Mouse (Mus musculus): ENCODE data around the gene Lrfn2.

Lrfn2 gene

DNA sequence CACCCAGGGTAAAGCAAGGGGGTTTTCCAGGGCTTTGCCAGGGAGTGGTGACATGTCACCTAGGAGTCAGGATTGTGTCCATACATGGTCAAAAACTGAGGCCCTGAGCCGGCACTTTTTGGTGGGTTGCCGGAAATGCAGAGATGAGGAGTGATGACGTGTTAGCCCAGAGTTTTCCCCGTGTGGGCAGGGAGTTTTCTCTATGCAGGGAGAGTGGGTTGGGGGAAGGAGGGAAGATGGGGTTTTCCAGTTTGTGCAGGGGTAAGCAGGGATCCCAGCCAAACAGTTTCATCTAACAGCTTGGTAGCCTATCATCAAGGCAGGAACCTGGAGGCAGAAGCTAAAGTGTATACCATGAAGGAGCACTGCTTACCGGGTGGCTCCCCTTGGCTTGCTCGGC, 83.2 kb downstream of the Lrfn2 start:
- ChIA-PET POLR2A (interaction anchor here in 2 of 4 experiments (1.2 to 5.4 kb wide), 4 partner anchors 14 to 84 kb away, joined by 4 to 39 read pairs (median 24); no protein-coding TSS in a partner anchor), CTCF (no interaction called here)

DNA sequence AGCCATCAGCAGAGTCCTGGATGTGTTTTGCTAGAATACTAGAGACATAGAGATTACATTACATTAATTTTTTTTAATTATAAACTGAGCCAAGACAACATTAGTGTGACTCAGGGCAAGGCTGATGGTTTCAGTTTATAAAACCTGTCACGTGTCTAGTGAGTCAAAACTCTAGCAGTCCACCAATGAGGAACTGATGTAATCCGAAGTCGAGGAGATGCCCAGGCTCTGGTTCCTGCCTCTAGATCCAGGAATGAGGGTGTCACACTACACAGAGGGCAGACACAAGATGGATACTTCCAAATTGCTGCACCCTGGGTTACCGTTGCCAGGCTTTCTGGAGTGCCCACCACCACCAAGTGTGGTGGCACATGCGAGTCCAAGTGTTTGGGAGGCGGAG, 84.0 kb downstream of the Lrfn2 start:
- ChIA-PET POLR2A (interaction anchor here in 2 of 4 experiments (1.2 to 5.4 kb wide), 4 partner anchors 13 to 85 kb away, joined by 4 to 39 read pairs (median 24); no protein-coding TSS in a partner anchor), CTCF (no interaction called here)

DNA sequence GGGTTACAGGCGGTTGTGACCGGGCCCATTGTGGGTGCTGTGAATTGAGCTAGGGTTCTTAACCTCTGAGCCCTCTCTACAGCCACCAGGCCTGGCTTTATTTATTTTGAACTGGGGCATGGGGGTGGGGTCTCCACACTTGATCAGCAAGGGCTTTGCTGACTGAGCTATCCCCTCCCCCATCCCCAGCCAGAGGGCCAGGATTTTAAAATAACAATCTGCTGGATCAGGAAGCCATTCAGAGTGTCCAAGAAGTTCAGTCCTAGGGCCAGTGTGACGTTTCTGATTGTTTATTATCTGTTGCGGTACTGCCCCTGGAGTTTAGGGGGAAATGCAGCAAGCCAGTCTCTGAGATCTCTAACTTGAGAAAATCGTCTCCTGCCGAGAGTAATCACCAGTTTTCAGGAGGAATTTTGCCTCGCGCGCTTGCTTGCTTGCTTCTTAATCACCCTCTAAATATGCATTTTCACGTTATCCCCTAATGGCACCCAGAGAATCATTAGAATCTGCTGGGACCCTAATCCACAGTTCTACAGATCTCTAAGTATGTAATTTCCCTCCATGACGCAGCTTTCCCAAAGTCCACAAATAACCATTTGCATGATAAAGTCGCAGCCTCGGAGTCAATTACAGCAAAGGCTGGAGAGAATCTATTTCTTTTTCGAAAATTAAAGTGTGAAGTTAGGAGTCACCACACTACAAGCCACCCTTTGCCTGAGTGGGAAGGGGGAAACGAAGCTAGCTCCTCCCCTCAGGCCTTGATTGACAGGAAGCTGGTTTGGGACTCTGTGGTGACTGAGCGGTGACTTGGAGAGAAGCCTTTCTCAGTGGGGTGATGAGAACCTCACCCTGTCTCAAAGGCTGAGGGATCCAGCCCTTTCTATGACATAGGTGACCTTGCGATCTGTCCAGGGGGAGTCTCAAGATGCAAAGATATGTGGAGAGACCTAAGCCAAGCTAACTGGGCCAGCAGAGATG, 85.5 kb downstream of the Lrfn2 start:
- POLR2A ChIA-PET: interaction anchor here in 3 of 4 experiments (0.6 to 5.4 kb wide), 11 partner anchors 10 to 885 kb away, joined by 3 to 39 read pairs (median 3); no protein-coding TSS in a partner anchor
- CTCF ChIA-PET: interaction anchor here in 1 of 4 experiments (0.6 kb wide), 1 partner anchor 353 kb away, joined by 5 read pairs; no protein-coding TSS in a partner anchor

DNA sequence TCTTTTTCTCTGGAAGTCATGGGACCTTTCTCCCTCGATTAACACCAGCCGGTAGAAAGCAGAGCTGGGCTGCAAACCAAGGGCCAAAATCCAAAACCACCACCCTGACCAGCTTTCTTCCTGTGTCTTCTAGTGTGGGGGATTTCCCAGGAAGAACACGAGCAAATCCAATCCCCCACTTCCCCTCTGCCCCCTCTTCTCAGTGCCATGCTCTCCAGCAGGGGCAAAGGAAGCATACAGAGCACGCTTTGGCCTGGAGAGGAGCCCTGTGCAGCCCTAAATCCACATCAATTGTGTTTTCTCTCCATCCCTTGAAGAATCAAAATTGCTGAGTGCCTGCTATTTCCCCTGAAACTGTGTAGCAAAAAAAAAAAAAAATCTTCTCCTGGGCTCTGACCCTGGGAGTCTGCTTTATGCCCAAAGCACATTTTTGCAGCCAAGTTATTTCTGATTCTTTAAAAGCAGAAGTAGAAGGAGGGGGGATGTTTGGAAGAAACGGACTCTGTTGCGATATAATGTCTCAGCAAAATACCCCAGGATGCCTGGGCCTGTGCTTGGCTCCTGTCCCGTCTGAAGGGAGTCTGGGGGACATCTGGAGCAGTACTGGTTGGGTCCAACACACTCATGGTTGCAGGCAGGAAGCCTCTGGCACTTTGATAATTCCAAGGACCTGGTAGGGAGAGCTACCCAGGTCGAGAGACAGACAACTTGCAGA, 86.8 kb downstream of the Lrfn2 start:
- ChIA-PET CTCF (no interaction called here), POLR2A (interaction anchor here in 3 of 4 experiments (0.5 to 5.4 kb wide), 10 partner anchors 10 to 1019 kb away, joined by 3 to 39 read pairs (median 6); no protein-coding TSS in a partner anchor)

DNA sequence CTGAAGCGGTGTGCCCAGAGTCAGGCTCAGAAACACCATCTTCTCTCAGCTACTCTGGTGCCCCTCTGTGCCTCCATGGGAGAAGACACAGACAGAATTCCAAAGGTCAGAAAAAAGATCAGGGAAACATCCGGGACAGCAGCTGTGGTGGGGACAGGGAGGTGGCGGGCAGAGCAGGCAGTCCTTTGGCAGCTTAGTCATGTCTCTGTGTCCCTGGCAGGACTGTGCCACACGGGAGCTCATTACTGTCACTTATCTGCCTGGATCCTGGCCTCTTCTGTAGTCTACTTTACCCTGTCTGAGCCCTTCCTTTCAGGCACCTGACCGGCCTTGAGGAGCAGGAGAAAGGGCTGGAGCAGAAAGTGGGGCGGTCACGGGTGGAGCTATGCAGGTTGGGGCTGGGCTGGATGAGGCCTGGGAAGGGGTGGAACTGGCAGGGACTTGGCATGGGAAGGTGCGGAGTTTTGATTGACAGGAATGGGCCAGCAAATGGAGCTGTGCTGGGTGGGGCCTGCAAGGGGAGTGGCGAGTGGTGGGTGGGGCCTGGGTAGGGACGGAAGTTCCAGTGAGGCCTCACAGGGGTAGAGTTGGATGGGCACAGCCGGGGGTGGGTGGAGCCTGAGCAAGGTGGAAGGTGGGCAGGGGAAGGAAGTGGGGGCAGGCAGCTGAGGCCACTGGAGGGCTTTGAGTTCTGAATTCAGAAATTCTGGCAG, 97.5 kb downstream of the Lrfn2 start:
- CTCF ChIA-PET: interaction anchor here (0.5 to 1.3 kb wide), 5 partner anchors 44 to 1406 kb away, joined by 3 to 11 read pairs (median 4); partner anchors contain the start of gene Lrfn2 (in 1 of the 4)
- POLR2A ChIA-PET: interaction anchor here (0.6 to 6.0 kb wide), 18 partner anchors 9 to 142 kb away, joined by 3 to 68 read pairs (median 4); no protein-coding TSS in a partner anchor

DNA sequence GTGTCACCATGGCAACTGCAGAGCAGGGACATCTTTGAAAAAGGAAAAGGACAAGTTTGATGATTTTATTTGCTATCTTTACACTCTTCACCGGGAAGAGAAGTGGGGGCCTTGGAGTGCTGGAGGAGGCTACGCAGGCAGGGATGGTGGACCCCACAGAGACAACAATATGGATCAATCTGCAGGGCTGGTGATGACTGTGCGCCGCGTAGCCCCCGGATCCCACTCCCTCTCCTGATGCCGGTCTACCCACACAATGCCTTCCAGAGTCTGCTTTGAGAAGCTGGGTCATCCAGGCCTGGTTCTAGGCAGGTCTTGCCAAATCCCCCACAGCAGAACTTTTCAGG, 98.1 kb downstream of the Lrfn2 start:
- ChIA-PET CTCF (interaction anchor here (0.5 to 1.3 kb wide), 5 partner anchors 44 to 1406 kb away, joined by 3 to 11 read pairs (median 4); partner anchors contain the start of gene Lrfn2 (in 1 of the 4)), POLR2A (interaction anchor here in 3 of 4 experiments (0.7 to 6.0 kb wide), 18 partner anchors 9 to 993 kb away, joined by 3 to 68 read pairs (median 4); no protein-coding TSS in a partner anchor)

DNA sequence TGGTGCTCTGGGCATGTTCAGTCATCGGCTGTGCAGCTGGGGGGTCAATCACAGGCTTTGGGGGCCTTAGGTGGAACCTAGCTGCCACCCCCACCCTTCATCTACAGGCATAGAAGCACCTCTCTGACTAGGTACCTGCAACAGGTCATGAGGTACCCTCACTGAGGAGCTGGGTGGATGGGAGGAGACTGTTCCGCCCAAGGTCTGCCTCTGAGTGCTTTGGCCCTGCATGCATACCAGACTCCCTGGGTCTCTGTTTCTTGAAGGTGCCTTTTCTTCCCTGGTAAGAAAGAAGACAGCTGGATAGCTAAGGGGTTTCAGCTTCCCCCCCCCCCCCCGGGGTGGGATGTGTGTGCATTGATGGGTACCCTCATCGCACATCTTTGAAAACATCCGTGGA, 98.7 kb downstream of the Lrfn2 start:
- ChIA-PET CTCF (interaction anchor here (0.6 to 1.0 kb wide), 4 partner anchors 94 to 445 kb away, joined by 3 to 4 read pairs (median 4); partner anchors contain the start of gene Lrfn2 (in 1 of the 4)), POLR2A (interaction anchor here in 3 of 4 experiments (0.6 to 6.0 kb wide), 12 partner anchors 13 to 1837 kb away, joined by 3 to 68 read pairs (median 5); no protein-coding TSS in a partner anchor)

DNA sequence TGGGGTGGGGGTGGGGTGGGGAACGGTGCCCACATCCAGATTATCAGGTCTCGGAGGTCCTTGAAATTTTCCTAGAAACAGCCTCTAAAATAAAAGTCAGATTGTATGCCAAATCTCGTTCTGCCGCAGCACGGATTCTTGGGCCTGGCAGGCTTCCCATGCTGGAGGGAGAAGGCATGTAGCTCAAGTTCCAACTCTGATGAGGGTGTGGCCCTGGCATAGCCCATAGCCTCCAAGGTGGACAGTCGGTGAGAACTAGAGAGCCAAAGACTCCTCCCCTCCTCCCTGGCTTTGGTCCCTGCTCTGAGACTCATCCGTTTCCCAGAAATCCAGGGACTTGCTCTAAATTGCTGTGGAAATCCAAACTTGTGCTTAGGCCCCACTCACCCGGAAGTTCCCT, 99.6 kb downstream of the Lrfn2 start:
- POLR2A ChIA-PET: interaction anchor here in 2 of 4 experiments (0.6 to 6.0 kb wide), 7 partner anchors 14 to 129 kb away, joined by 3 to 68 read pairs (median 22); no protein-coding TSS in a partner anchor

DNA sequence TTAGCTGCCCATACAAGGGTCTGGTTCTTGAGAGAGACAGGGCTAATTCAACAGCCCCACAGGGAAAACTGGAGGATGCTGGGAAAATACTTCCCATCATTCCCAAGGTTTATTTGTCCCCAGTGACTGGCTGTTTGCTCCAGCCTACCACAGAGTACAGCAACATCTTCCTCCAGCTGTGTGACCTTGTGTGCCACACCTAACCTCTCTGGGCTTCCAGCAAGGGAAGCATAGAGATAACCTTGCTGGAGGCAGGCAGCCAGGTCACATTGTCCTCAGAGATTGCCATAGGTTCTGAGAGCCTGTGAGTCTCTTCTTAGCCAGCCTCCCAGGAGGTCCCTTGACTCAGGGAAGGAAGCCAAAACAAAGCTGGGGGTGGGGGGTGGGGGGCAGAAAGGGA, 101.1 kb downstream of the Lrfn2 start:
- CTCF ChIA-PET: interaction anchor here in 3 of 4 experiments (0.5 to 2.4 kb wide), 5 partner anchors 10 to 990 kb away, joined by 3 to 7 read pairs (median 4); partner anchors contain the start of gene Lrfn2 (in 2 of the 3)

More for the DNA sequence above, 99.6 kb downstream of the Lrfn2 start:
- CTCF ChIA-PET: interaction anchor here in 1 of 4 experiments (0.8 to 2.4 kb wide), 2 partner anchors 100 kb away, joined by 3 to 7 read pairs; partner anchors contain the start of gene Lrfn2

DNA sequence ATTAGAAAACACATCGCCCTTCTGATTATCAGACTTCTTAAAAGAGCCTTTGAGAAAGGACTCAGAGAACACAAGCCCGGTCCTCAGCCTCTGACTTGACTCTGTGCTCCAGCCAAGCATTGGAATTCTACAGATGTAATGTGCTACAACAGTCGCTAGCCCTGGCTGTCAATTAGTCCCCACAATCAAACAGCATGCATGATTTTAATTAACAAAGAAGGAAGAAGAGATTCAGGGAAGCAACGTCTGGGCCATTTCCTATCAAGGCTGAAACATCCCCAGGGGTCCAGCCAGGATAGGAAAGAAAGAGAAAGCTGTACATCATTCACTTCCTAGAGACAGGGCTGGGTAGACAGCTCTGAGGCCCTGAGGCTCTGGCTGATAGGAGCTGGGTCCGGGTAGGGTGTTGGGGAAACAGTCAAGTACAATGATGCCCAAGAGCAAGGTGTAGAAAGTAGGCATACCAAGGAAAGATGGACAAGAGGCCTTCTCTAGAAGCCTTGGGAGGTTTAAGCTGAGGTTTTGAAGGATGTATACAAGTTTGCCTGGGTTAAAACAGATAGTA, 101.6 kb downstream of the Lrfn2 start:
- ChIA-PET CTCF (interaction anchor here (0.5 to 2.4 kb wide), 5 partner anchors 10 to 102 kb away, joined by 3 to 7 read pairs (median 4); partner anchors contain the start of gene Lrfn2 (in 2 of the 4)), POLR2A (interaction anchor here (0.5 to 3.1 kb wide), 19 partner anchors 10 to 1364 kb away, joined by 3 to 22 read pairs (median 4); no protein-coding TSS in a partner anchor)

More for the DNA sequence above, 101.1 kb downstream of the Lrfn2 start:
- POLR2A ChIA-PET: interaction anchor here (0.5 to 3.1 kb wide), 17 partner anchors 10 to 1363 kb away, joined by 3 to 22 read pairs (median 3); no protein-coding TSS in a partner anchor

DNA sequence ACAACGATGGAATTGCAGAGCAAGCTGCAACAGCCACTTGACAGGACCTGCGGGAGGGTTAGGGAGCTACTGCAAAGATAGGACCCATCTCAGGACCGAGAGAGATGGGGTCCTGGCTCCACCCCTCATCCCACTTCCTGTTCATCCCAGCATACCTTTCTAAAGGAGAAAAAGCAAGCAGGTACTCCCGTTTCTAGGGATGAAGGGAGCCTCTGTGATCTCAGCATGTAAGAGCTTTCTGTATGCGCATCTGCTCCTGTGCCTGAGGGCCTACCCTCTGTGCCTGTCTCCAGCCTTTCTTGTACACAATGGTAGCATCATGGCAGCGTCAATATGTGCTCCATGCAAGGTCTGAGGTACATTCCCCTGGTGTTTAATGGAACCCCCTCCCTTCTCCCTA, 102.9 kb downstream of the Lrfn2 start:
- ChIA-PET CTCF (interaction anchor here in 1 of 4 experiments (1.1 kb wide), 1 partner anchor 103 kb away, joined by 3 read pairs; no protein-coding TSS in a partner anchor), POLR2A (interaction anchor here in 2 of 4 experiments (1.0 to 3.1 kb wide), 4 partner anchors 13 to 60 kb away, joined by 4 to 22 read pairs (median 7); no protein-coding TSS in a partner anchor)

DNA sequence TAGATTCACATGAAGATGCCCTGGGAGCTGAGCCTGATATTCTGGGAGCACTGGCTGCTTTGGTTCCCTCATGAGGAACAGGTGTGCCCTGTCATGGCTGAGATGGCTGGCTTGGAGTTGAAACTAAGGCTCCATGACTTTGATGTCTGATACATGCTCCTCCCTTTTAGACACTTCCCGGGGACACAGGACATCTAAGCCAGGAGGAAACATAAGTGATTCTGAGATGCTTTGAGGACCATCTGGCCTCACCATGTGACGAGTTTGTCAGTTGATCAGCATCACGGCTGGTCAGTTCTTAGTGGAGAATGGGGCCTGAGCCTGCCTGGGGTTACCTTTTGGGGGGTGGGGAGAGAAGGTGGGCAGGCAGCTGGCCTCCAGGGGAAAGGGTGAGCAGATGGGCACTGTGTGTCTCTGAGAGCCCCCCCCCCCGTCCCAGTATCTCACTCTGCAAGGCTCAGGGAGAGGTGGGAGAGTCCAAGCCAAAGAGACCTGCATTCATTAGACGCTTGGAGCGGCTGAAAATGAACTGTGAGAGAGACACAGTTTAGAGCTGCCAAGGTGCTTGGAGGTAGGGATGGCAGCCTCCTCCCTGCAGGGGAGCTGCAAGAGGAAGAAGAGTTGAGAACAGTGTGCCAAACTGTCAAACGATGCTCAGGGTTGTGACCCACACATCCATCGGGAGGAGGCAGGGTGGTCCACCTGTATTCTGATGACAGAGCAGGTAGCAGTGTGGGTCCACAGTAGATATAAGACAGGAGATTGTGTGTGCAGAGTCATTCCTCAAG, 105.2 kb downstream of the Lrfn2 start:
- POLR2A ChIA-PET: interaction anchor here in 2 of 4 experiments (1.0 to 1.7 kb wide), 2 partner anchors 19 to 38 kb away, joined by 3 to 7 read pairs; no protein-coding TSS in a partner anchor
- CTCF ChIA-PET: no interaction called here

DNA sequence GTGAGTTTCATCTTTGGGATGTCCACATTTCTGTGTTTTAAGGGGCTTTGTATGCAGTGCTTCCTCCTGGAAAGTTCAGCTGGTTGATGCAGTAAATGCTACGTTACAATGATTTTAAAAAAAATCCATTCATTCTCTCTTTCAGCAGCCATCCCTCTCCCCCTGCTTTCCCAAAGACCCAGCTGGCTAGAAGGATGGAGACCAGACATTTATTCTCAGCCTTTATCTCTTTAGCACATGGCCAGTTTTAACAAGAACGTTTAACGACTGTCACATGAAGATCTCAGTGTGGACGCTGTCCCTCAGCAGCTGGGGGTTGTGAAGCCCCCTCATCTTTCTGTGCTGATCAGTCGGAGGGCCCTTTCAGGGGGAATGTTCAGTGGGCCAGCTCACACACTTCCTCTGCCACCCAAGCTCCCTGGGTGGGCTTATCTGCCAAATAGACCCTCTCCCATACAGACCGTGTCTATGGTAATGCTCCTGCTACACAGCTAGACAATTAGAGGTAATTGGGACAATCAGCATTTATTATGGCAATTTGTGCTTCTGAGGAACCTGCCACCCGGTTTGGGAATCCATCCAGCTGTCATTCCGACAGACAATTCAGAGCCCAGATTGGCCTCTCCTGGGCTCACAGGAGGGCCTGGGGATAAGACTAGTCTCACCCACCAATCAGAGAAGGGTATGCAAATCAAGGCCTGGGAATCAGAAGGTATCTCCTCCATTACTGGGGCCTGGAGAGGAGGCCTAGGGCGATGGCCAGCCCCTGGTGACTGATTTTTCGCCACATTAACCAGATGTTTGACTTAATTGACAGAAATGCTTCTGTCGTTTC, 111.8 kb downstream of the Lrfn2 start:
- POLR2A ChIA-PET: interaction anchor here in 2 of 4 experiments (0.7 to 2.0 kb wide), 8 partner anchors 10 to 63 kb away, joined by 3 to 5 read pairs (median 4); no protein-coding TSS in a partner anchor
- CTCF ChIA-PET: interaction anchor here in 2 of 4 experiments (0.6 kb wide), 2 partner anchors 11 to 370 kb away, joined by 3 to 6 read pairs; no protein-coding TSS in a partner anchor

DNA sequence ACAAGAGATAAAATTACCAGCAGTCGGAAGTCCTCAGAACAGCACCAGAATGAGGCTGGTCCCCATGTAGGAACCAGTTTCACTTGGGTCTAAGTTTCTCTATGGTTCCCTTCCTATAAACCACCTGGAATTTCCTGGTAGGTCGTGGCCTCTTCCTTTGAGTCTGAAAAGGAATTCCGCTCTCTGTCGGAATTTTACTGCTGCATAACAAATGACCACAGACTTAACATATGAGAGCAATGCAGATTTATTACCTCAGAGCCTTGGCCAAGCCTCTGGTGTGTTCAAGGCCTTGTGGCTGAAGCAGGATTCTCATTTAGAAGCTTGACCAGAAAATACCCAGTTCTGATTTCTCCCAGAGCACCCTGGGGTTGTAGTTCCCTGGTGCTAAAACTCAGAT, 115.7 kb downstream of the Lrfn2 start:
- ChIA-PET CTCF (interaction anchor here (0.7 to 2.4 kb wide), 5 partner anchors 116 to 159 kb away, joined by 3 to 8 read pairs (median 3); partner anchors contain the start of gene Lrfn2 (in 2 of the 4)), POLR2A (interaction anchor here in 3 of 4 experiments (0.5 to 2.1 kb wide), 12 partner anchors 14 to 665 kb away, joined by 3 to 10 read pairs (median 4); no protein-coding TSS in a partner anchor)

DNA sequence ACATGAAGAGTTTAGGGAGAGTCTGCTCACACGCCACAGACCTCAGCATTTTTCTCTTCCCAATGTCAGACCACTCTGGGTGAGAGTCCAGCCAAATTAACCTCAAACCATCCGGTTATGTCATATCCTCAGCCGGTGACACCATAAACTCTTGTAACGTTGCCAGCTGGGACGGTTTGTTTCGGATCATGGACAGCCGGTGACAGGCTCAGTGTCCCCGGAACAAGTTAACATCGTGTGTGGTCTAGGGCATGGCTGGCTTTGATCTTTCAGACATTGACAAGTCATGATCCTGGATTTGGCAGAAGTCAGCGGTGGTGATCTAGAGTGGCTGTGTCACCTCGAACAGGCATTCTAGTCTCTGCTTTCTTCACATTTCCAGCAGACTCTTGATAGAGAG, 119.1 kb downstream of the Lrfn2 start:
- POLR2A ChIA-PET: no interaction called here
- CTCF ChIA-PET: no interaction called here

All from embryonic stem cell, embryonic (primary cell).